Mouse (Mus musculus) liver, embryonic 11.5 days (tissue): ENCODE measurements around the gene Hip1. TPM values are rescaled to one million over a fixed set of nuclear protein-coding genes. Genes with fewer than 3 reads are reported as not detected.
A peak's percentile ranks its signal among the peaks of the same experiment; 100 is the strongest.
"Not testable (repeated sequence)": the region's sequence is repeated elsewhere in the genome, so short reads cannot be mapped to it uniquely, and the experiment has no call there.

Source experiments
- ATAC-seq: fragments of 200-750 bp; cut with Nextera tagmentation; replicated peaks from 2 replicates; pipeline ENCODE4 v1.8.0; 2017; ENCODE audit warnings: moderate number of reproducible peaks, mild to moderate bottlenecking, moderate TSS enrichment, moderate library complexity; ENCODE audit not compliant: low FRiP score
- DNase-seq: peaks from one replicate; pipeline ENCODE4 v3.0.0-alpha.2; 2017; ENCODE audit warnings: low spot score
- H3K27ac ChIP-seq: fragments of 300-500 bp; sonication (generic); 2 replicates; pipeline ENCODE4 v1.5.1; 2014; ENCODE audit warnings: mild to moderate bottlenecking, low read depth, low read length, control low read depth
- H3K27me3 ChIP-seq: fragments of 300-500 bp; sonication (generic); replicated peaks from 2 replicates; pipeline ENCODE4 v1.6.1; 2014; ENCODE audit warnings: low read length, mixed read lengths; ENCODE audit not compliant: control insufficient read depth, insufficient read depth
- H3K36me3 ChIP-seq: fragments of 300-500 bp; sonication (generic); 2 replicates; pipeline ENCODE4 v1.6.1; 2014; ENCODE audit warnings: mild to moderate bottlenecking, low read length, moderate library complexity, mixed read lengths; ENCODE audit not compliant: control insufficient read depth, insufficient read depth
- H3K4me1 ChIP-seq: fragments of 300-500 bp; sonication (generic); replicated peaks from 2 replicates; pipeline ENCODE4 v1.6.1; 2014; ENCODE audit warnings: low read length, mixed read lengths; ENCODE audit not compliant: control insufficient read depth, insufficient read depth
- H3K4me2 ChIP-seq: fragments of 300-500 bp; sonication (generic); 2 replicates; pipeline ENCODE4 v1.6.1; 2014; ENCODE audit warnings: mild to moderate bottlenecking, control low read depth, moderate library complexity
- H3K4me3 ChIP-seq: fragments of 300-500 bp; sonication (generic); 2 replicates; pipeline ENCODE4 v1.5.1; 2014; ENCODE audit warnings: low read depth, low read length, control low read depth
- H3K9ac ChIP-seq: fragments of 300-500 bp; sonication (generic); 2 replicates; pipeline ENCODE4 v1.6.1; 2014; ENCODE audit warnings: low read depth, low read length, control low read depth
- H3K9me3 ChIP-seq: fragments of 300-500 bp; sonication (generic); 2 replicates; pipeline ENCODE4 v1.6.1; 2016; ENCODE audit warnings: low read length, inconsistent platforms, mixed read lengths; ENCODE audit not compliant: control insufficient read depth
- WGBS: fragments of 180-500 bp; shearing (Covaris S2); extraction: QIAGEN DNeasy Blood & Tissue Kit; methylation state at CpG from one replicate; pipeline ENCODE4 v1.1.7; 2014; 5-methylcytosine and 5-hydroxymethylcytosine counted together
- microRNA-seq: library from miRNA; unstranded; fragments of <30 nt; microRNA quantifications from one replicate; pipeline ENCODE4, GENCODE M21; 2017; ENCODE audit warnings: borderline number of aligned reads
- polyA plus RNA-seq: library from polyadenylated mRNA; unstranded; fragments of >200 nt; fragmentation: Nextera tagmentation; extraction: Ambion mirVana; gene quantifications from 2 replicates; pipeline ENCODE4 v1.2.1, GENCODE M21; 2014

Hip1 gene
- polyA plus RNA-seq, 1 experiment from 2014 or later, result 16.3 TPM

DNA sequence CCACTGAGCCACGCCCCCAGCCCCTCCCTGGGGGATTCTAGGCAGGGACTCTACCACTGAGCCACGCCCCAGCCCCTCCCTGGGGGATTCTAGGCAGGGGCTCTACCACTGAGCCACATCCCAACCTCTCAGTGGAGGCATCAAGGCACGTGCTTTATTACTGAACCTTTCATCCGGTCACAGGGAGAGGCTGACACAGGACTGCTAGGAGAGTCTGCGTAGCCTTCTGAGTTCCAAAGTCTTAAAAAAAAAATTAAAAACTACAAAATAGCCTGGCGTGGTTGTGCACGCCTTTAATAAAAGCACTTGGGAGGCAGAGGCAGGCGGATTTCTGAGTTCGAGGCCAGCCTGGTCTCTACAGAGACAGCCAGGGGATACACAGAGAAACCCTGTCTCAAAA, 175.7 kb downstream of the Hip1 start:
- Histone ChIP-seq H3K27ac (peak overlapping the region; percentile 79), H3K4me1 (peaks cover 11% of the 10 kb centered on the region), H3K36me3 (peaks cover 24% of the 10 kb centered on the region), H3K4me2 (peak overlapping the region; percentile 86), H3K9ac (peak overlapping the region; percentile 92), H3K4me3 (peak overlapping the region; percentile 97)
- H3K27me3 ChIP-seq, ATAC-seq, H3K9me3 ChIP-seq, DNase-seq: not testable (repeated sequence)
- WGBS, result 53% methylated on average over 9 of the region's 9 CpGs

DNA sequence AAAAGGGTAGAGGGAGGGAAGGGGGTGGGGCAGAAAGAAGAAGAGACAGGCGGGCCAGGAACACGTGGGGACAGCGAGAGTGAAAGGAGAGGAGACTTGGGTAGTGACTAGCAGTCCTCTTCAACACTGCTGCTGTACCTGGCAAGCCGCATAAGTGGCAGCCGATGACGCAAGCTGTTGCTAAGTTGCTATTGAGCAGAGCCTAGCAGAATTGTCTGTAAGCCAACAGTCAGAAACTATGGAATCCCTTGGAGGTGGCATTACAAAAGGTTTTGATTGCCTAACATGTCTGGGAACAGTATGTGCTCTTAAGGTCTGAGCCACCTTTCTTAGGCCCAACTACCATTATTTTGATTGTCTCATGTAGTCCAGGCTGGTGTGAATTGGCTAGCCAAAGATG, 176.6 kb downstream of the Hip1 start:
- peaks cover 11% of the 10 kb centered on the region for H3K4me1 ChIP-seq
- H3K4me3 ChIP-seq, result no peak overlapping the region
- DNase-seq, result no peak
- H3K36me3 ChIP-seq, result peaks cover 15% of the 10 kb centered on the region
- no peak overlapping the region for H3K4me2 ChIP-seq
- no peak overlapping the region for H3K27ac ChIP-seq
- no peaks in the 10 kb centered on the region for H3K9me3 ChIP-seq
- 81% methylated on average over 6 of the region's 6 CpGs for WGBS
- H3K9ac ChIP-seq, result no peak overlapping the region
- no peaks in the 10 kb centered on the region for H3K27me3 ChIP-seq
- no peak for ATAC-seq

DNA sequence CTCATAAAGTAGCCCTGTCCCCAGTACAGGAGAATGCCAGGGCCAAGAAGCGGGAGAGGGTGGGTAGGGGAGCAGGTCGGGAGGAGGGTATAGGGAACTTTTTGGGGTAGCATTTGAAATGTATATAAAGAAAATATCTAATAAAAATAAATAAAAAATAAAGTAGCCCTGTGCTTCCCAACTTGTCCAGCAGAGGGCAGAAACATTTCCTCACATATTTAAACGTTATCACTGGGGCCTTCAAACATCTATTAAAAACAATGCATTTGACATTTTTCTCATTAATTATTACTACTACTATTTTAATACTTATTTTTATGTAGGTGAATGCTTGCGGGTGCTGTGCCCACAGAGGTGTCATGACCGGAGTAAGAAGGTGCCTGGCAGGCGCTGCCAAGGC, 177.1 kb downstream of the Hip1 start:
- H3K27ac ChIP-seq, result no peak overlapping the region
- WGBS, result 53% methylated on average over 6 of the region's 6 CpGs
- no peak for DNase-seq

DNA sequence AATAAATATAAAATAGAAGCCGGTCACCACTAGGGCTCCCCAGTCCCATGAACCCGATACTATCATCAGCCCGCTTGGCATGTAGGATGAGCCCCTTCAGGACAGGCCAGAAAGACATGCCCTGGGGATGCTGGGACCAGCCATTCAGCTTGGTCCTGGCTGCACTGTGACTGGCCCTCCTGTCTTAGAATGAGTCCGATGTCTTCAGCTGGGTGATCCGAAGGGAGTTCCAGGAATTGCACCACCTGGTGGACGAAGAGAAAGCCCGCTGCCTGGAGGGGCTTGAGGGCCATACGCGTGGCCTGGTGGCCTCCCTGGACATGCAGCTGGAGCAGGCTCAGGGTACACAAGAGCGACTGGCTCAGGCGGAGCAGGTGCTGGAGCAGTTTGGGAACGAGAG, 181.4 kb downstream of the Hip1 start:
- H3K9me3 ChIP-seq, result no peaks in the 10 kb centered on the region
- WGBS, result 31% methylated on average over 12 of the region's 12 CpGs
- peak; percentile 51 for DNase-seq
- H3K36me3 ChIP-seq, result no peaks in the 10 kb centered on the region
- no peak overlapping the region for H3K4me3 ChIP-seq
- H3K27ac ChIP-seq, result no peak overlapping the region
- H3K4me1 ChIP-seq, result no peaks in the 10 kb centered on the region
- H3K4me2 ChIP-seq, result no peak overlapping the region
- H3K27me3 ChIP-seq, result no peaks in the 10 kb centered on the region
- ATAC-seq, result no peak; the same call in 1 of the 2 replicates
- no peak overlapping the region for H3K9ac ChIP-seq

More for the DNA sequence above, 177.1 kb downstream of the Hip1 start:
- Histone ChIP-seq H3K4me3 (no peak overlapping the region), H3K4me2 (no peak overlapping the region), H3K36me3 (peaks cover 12% of the 10 kb centered on the region), H3K9me3 (no peaks in the 10 kb centered on the region), H3K9ac (no peak overlapping the region), H3K4me1 (peaks cover 11% of the 10 kb centered on the region), H3K27me3 (no peaks in the 10 kb centered on the region)
- no peak for ATAC-seq

DNA sequence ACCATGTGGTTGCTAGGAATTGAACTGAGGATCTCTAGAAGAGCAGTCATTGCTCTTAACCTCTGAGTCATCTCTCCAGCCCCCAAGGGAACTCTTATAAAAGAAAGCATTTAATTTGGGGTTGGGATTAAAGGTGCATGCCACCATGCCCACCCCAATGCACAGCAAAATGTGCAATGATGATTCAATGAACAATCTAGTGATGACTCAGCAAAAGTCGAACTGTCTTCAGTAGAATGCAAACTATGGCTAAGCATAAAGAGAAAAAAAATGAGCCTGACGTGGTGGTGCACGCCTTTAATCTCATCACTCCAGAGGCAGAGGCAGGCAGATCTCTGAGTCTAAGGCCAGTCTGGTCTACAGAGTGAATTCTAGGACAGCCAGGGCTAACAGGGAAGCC, 182.3 kb downstream of the Hip1 start:
- 86% methylated on average over 3 of the region's 3 CpGs for WGBS
- Histone ChIP-seq H3K27ac (no peak overlapping the region), H3K4me1 (no peaks in the 10 kb centered on the region), H3K27me3 (no peaks in the 10 kb centered on the region), H3K36me3 (no peaks in the 10 kb centered on the region), H3K9me3 (peaks cover 2% of the 10 kb centered on the region; the same call in 1 of the 2 replicates), H3K9ac (no peak overlapping the region), H3K4me2 (no peak overlapping the region), H3K4me3 (no peak overlapping the region)
- ATAC-seq, result no peak
- DNase-seq, result no peak

DNA sequence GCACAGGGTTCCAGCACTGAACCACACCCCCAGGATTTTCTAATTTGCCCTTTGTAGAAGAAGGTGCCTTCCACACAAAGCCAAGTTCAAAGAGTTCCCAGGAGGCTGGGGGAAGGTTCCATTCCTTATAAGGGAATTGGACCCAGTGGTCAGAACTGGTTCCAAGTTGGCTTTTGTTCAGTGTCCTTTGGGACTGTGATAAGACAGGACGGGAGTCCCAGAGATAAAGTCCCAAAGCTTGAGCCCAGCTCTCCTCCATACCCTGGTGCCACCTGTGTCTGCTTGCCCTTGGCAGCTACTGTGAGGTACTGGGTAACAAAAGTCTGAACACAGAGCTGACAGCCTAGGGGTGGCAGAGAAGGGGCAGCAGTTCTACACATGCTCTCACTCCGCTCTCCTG, 185.1 kb downstream of the Hip1 start:
- H3K4me2 ChIP-seq, result no peak overlapping the region
- no peak overlapping the region for H3K9ac ChIP-seq
- no peaks in the 10 kb centered on the region for H3K36me3 ChIP-seq
- no peaks in the 10 kb centered on the region for H3K27me3 ChIP-seq
- H3K4me1 ChIP-seq, result no peaks in the 10 kb centered on the region
- DNase-seq (no peak), ATAC-seq (no peak)
- peaks cover 2% of the 10 kb centered on the region; the same call in 1 of the 2 replicates for H3K9me3 ChIP-seq
- WGBS, result 86% methylated on average over 2 of the region's 2 CpGs
- no peak overlapping the region for H3K4me3 ChIP-seq
- H3K27ac ChIP-seq, result no peak overlapping the region

DNA sequence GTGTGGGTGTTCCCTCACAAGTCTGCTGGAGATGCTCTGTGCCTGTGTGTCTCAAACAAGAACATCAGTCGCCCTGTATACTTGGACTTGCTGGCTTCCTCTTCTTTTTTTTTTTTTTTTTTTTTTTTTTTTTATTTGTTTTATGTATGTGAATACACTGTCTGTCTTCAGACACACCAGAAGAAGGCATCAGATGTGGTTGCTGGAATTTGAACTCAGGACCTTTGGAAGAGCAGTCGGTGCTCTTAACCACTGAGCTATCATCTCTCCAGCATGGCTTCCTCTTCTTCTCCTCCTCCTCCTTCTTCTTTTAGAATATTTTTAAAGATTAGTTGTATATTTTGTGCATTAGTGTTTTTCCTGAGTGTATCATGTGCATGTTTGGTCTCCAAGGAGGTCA, 187.4 kb downstream of the Hip1 start:
- Histone ChIP-seq H3K27me3 (peaks cover 2% of the 10 kb centered on the region; the same call in 1 of the 2 replicates), H3K4me1 (no peaks in the 10 kb centered on the region), H3K9me3 (peaks cover 2% of the 10 kb centered on the region; the same call in 1 of the 2 replicates), H3K4me2 (no peak overlapping the region), H3K9ac (no peak overlapping the region), H3K36me3 (no peaks in the 10 kb centered on the region), H3K4me3 (no peak overlapping the region), H3K27ac (no peak overlapping the region)
- ATAC-seq (no peak), DNase-seq (no peak)
- WGBS, result 77% methylated on average over 2 of the region's 2 CpGs

Small RNA genes lying within 50 kb of the gene (microRNA-seq; reads per million reads assigned to microRNA genes)
- gene Mir7033, result not detected

Other genes starting within 250 kb of the Hip1 start
- gene Fkbp6, start 195.1 kb downstream of the Hip1 start, polyA plus RNA-seq, result 0.40 TPM in 1 of 2 replicates, not detected in the other
- not detected in 2 replicates for gene Trim50, start 191.8 kb downstream of the Hip1 start, polyA plus RNA-seq
- gene Nsun5, start 175.2 kb downstream of the Hip1 start, polyA plus RNA-seq, result 32.7 and 42.2 TPM in 2 replicates
- 18.0 and 19.7 TPM in 2 replicates for gene Pom121, start 150.6 kb downstream of the Hip1 start, polyA plus RNA-seq
- not detected in 2 replicates for gene Ccl26, start 18.4 kb upstream of the Hip1 start, polyA plus RNA-seq
- gene Ccl24, start 27.9 kb upstream of the Hip1 start, polyA plus RNA-seq, result 7.9 and 8.5 TPM in 2 replicates
- 25.0 and 27.8 TPM in 2 replicates for gene Rhbdd2, start 87.5 kb upstream of the Hip1 start, polyA plus RNA-seq
- 48.1 and 49.3 TPM in 2 replicates for gene Por, start 124.9 kb upstream of the Hip1 start, polyA plus RNA-seq
- gene Tmem120a, start 199.3 kb upstream of the Hip1 start, polyA plus RNA-seq, result 23.2 and 23.7 TPM in 2 replicates
- 0.29 TPM in 1 of 2 replicates, not detected in the other for gene Styxl1, start 233.3 kb upstream of the Hip1 start, polyA plus RNA-seq
- 625 and 635 TPM in 2 replicates for gene Mdh2, start 233.4 kb upstream of the Hip1 start, polyA plus RNA-seq